Mouse (Mus musculus): ENCODE measurements around the gene Noxo1.

- no peak for TF ChIP-seq POLR2A (IDR thresholded peaks at IDR 0.05; ENCODE audit: control insufficient read depth, extremely low read depth, insufficient read depth, low read length, poor library complexity)
- TF ChIP-seq CTCF (IDR thresholded peaks at IDR 0.05; ENCODE audit: borderline replicate concordance, control insufficient read depth, extremely low read depth, insufficient read depth, low read length, poor library complexity): no peak
Measured at GRCm38 (mm10) chr17:24651835-24652234, 44.2 kb upstream of the Noxo1 start.
